Mouse (Mus musculus) brain, embryonic 14.5 days (tissue): ENCODE measurements around the gene Sds.

Source experiments
- CTCF ChIP-seq: fragments of 200-500 bp; IDR thresholded peaks from 2 replicates; pipeline ENCODE4 v1.5.1; 2012; ENCODE audit warnings: inconsistent platforms, mild to moderate bottlenecking, moderate library complexity, borderline replicate concordance; ENCODE audit not compliant: insufficient read depth, insufficient read length; ENCODE audit errors: extremely low read depth
- POLR2A ChIP-seq: fragments of 200-500 bp; IDR thresholded peaks from 2 replicates; pipeline ENCODE4 v1.6.1; 2012; ENCODE audit warnings: mild to moderate bottlenecking, inconsistent platforms, borderline replicate concordance; ENCODE audit not compliant: poor library complexity, insufficient read depth, insufficient read length, severe bottlenecking; ENCODE audit errors: extremely low read depth

DNA sequence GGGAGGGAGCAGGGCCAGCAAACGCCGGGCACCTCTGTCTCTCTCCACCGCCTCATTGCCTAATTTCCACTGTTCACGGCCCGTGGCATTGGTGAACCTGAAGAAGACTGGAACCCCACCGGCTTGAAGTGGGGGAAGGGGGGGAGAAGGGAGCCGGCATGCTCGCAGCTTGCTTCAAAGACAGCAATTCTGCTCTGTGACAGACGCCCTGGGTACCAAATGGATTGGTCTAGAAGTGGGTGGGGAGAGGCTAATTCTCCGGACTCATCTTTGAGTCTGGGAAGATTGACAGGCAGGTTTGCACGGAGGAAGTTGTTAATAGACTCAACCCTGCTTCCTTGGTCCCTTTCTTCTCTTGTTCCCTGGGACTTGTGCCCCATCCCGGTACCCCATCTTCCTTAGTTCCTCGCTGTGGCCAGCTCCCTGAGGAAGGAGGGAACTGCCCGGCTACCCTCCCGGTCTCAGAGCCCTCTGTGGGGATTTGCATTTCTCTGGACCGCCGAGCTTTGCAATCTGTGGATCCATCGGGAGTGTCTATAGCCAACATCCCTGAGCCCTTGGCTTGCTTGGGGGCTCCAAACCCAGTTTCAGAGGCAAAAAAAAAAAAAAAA is 39.3 kb upstream of the Sds start:
- TF ChIP-seq POLR2A = no peak
- TF ChIP-seq CTCF = no peak
